Mouse (Mus musculus) heart, embryonic 16.5 days (tissue): Measurements from ENCODE around the gene Cpne5. TPM values are rescaled to one million over a fixed set of nuclear protein-coding genes. Genes with fewer than 3 reads are reported as not detected.

Source experiments
- ATAC-seq: fragments of 200-750 bp; cut with Nextera tagmentation; replicated peaks from 2 replicates; pipeline ENCODE4 v1.8.0; 2017; ENCODE audit warnings: moderate number of reproducible peaks; ENCODE audit not compliant: insufficient read depth, low FRiP score; ENCODE audit errors: extremely low read depth
- H3K27ac ChIP-seq: fragments of 300-500 bp; sonication (generic); 2 replicates; pipeline ENCODE4 v1.5.1; 2014; ENCODE audit warnings: mild to moderate bottlenecking, low read length, control low read depth, moderate library complexity
- H3K27me3 ChIP-seq: fragments of 300-500 bp; sonication (generic); 2 replicates; pipeline ENCODE4 v1.6.1; 2014; ENCODE audit warnings: low read length, mixed read lengths; ENCODE audit not compliant: control insufficient read depth, insufficient read depth
- H3K36me3 ChIP-seq: fragments of 300-500 bp; sonication (generic); 2 replicates; pipeline ENCODE4 v1.6.1; 2014; ENCODE audit not compliant: control insufficient read depth, insufficient read depth
- H3K4me1 ChIP-seq: fragments of 300-500 bp; sonication (generic); 2 replicates; pipeline ENCODE4 v1.6.1; 2014; ENCODE audit warnings: low read length, mixed read lengths; ENCODE audit not compliant: control insufficient read depth, insufficient read depth
- H3K4me2 ChIP-seq: fragments of 300-500 bp; sonication (generic); 2 replicates; pipeline ENCODE4 v1.6.1; 2014; ENCODE audit warnings: low read depth, mild to moderate bottlenecking, control low read depth, low read length
- H3K4me3 ChIP-seq: fragments of 300-500 bp; sonication (generic); 2 replicates; pipeline ENCODE4 v1.5.1; 2014; ENCODE audit warnings: mild to moderate bottlenecking, control low read depth, low read length
- H3K9ac ChIP-seq: fragments of 300-500 bp; sonication (generic); 2 replicates; pipeline ENCODE4 v1.6.1; 2014; ENCODE audit warnings: low read length, control low read depth
- H3K9me3 ChIP-seq: fragments of 300-500 bp; sonication (generic); replicated peaks from 2 replicates; pipeline ENCODE4 v1.6.1; 2016; ENCODE audit warnings: low read length; ENCODE audit not compliant: control insufficient read depth
- WGBS: fragments of 180-500 bp; shearing (Covaris S2); extraction: QIAGEN DNeasy Blood & Tissue Kit; methylation state at CpG from one replicate; pipeline ENCODE4 v1.1.7; 2014; 5-methylcytosine and 5-hydroxymethylcytosine counted together
- polyA plus RNA-seq: library from polyadenylated mRNA; unstranded; fragments of >200 nt; fragmentation: Nextera tagmentation; extraction: Ambion mirVana; gene quantifications from 2 replicates; pipeline ENCODE4 v1.2.1, GENCODE M21; 2015

Cpne5 gene
- polyA plus RNA-seq, 1 experiment from 2014 or later = 13.3 TPM

- peaks cover 24% of the 10 kb centered on the region for H3K4me1 ChIP-seq
- peak overlapping the region; percentile 2 for H3K9ac ChIP-seq
- peak overlapping the region; percentile 28; the same call in 1 of the 2 replicates for H3K27ac ChIP-seq
- ATAC-seq = 0 out of 2 replicates have a peak, but pooled peaks have one; percentile 34
- peaks cover 11% of the 10 kb centered on the region for H3K9me3 ChIP-seq
- no peaks in the 10 kb centered on the region for H3K27me3 ChIP-seq
- no peak overlapping the region for H3K4me3 ChIP-seq
- H3K4me2 ChIP-seq = peak overlapping the region; percentile 30
- WGBS = 7% methylated on average over 17 of the region's 17 CpGs
- 0 out of 2 replicates have a peak, but pooled peaks cover 5% of the 10 kb centered on the region for H3K36me3 ChIP-seq
These were observed 73.4 kb downstream of the Cpne5 start for GRCm38 (mm10) chr17:29164469-29165111.

GRCm38 (mm10) chr17:29162334-29162733, 75.6 kb downstream of the Cpne5 start:
- 95% methylated on average over 13 of the region's 13 CpGs for WGBS
- H3K9ac ChIP-seq = no peak overlapping the region
- ATAC-seq = no peak

GRCm38 (mm10) chr17:29159743-29160455, 78.1 kb downstream of the Cpne5 start:
- Histone ChIP-seq H3K4me3 (no peak overlapping the region), H3K36me3 (0 out of 2 replicates have a peak, but pooled peaks cover 5% of the 10 kb centered on the region), H3K9me3 (peaks cover 11% of the 10 kb centered on the region), H3K27me3 (no peaks in the 10 kb centered on the region), H3K4me1 (peaks cover 8% of the 10 kb centered on the region), H3K9ac (no peak overlapping the region), H3K27ac (no peak overlapping the region), H3K4me2 (no peak overlapping the region)
- ATAC-seq = no peak
- WGBS = 84% methylated on average over 16 of the region's 16 CpGs

More at GRCm38 (mm10) chr17:29162334-29162733, 75.6 kb downstream of the Cpne5 start:
- H3K27ac ChIP-seq = no peak overlapping the region
- H3K9me3 ChIP-seq = peaks cover 11% of the 10 kb centered on the region
- peaks cover 24% of the 10 kb centered on the region for H3K4me1 ChIP-seq
- H3K4me3 ChIP-seq = no peak overlapping the region
- 0 out of 2 replicates have a peak, but pooled peaks cover 5% of the 10 kb centered on the region for H3K36me3 ChIP-seq
- no peaks in the 10 kb centered on the region for H3K27me3 ChIP-seq
- H3K4me2 ChIP-seq = no peak overlapping the region

- Histone ChIP-seq H3K36me3 (0 out of 2 replicates have a peak, but pooled peaks cover 5% of the 10 kb centered on the region), H3K27me3 (no peaks in the 10 kb centered on the region), H3K4me2 (no peak overlapping the region), H3K9ac (no peak overlapping the region), H3K9me3 (peaks cover 11% of the 10 kb centered on the region), H3K4me1 (peaks cover 2% of the 10 kb centered on the region), H3K27ac (no peak overlapping the region), H3K4me3 (no peak overlapping the region)
- 88% methylated on average over 5 of the region's 5 CpGs for WGBS
- ATAC-seq = no peak
These were observed 78.6 kb downstream of the Cpne5 start for GRCm38 (mm10) chr17:29159320-29159719.

GRCm38 (mm10) chr17:29158899-29159298, 79.1 kb downstream of the Cpne5 start:
- Histone ChIP-seq H3K9me3 (peaks cover 11% of the 10 kb centered on the region), H3K36me3 (0 out of 2 replicates have a peak, but pooled peaks cover 5% of the 10 kb centered on the region), H3K4me2 (no peak overlapping the region), H3K9ac (no peak overlapping the region), H3K27ac (no peak overlapping the region), H3K4me1 (no peaks in the 10 kb centered on the region), H3K27me3 (no peaks in the 10 kb centered on the region), H3K4me3 (no peak overlapping the region)
- ATAC-seq = no peak
- 91% methylated on average over 15 of the region's 15 CpGs for WGBS

- H3K9ac ChIP-seq = no peak overlapping the region
- peaks cover 10% of the 10 kb centered on the region for H3K9me3 ChIP-seq
- no peak overlapping the region for H3K27ac ChIP-seq
- H3K36me3 ChIP-seq = 0 out of 2 replicates have a peak, but pooled peaks cover 5% of the 10 kb centered on the region
- H3K4me2 ChIP-seq = no peak overlapping the region
- no peaks in the 10 kb centered on the region for H3K4me1 ChIP-seq
- 74% methylated on average over 8 of the region's 8 CpGs for WGBS
- no peak overlapping the region for H3K4me3 ChIP-seq
- no peak for ATAC-seq
- no peaks in the 10 kb centered on the region for H3K27me3 ChIP-seq
These were observed 81.1 kb downstream of the Cpne5 start for GRCm38 (mm10) chr17:29156866-29157265.

GRCm38 (mm10) chr17:29156396-29156795, 81.6 kb downstream of the Cpne5 start:
- H3K4me1 ChIP-seq = no peaks in the 10 kb centered on the region
- H3K4me2 ChIP-seq = no peak overlapping the region
- no peaks in the 10 kb centered on the region for H3K27me3 ChIP-seq
- H3K36me3 ChIP-seq = 0 out of 2 replicates have a peak, but pooled peaks cover 5% of the 10 kb centered on the region
- no peak overlapping the region for H3K4me3 ChIP-seq
- WGBS = 85% methylated on average over 16 of the region's 16 CpGs
- H3K9me3 ChIP-seq = peaks cover 5% of the 10 kb centered on the region
- no peak for ATAC-seq
- H3K9ac ChIP-seq = no peak overlapping the region
- H3K27ac ChIP-seq = no peak overlapping the region

- no peak; the same call in 1 of the 2 replicates for ATAC-seq
- Histone ChIP-seq H3K27ac (no peak overlapping the region), H3K27me3 (no peaks in the 10 kb centered on the region), H3K4me3 (no peak overlapping the region), H3K36me3 (no peaks in the 10 kb centered on the region), H3K9me3 (no peaks in the 10 kb centered on the region; the same call in 1 of the 2 replicates), H3K4me1 (no peaks in the 10 kb centered on the region), H3K9ac (no peak overlapping the region), H3K4me2 (no peak overlapping the region)
- 78% methylated on average over 12 of the region's 12 CpGs for WGBS
These were observed 82.4 kb downstream of the Cpne5 start for GRCm38 (mm10) chr17:29155355-29156135.
